Comparison of ENCODE assay signal across 8 mouse cellular contexts in genomic region chr8:44998681-44999277, GRCm38 (mm10).
DNase-seq lines count a peak whose midpoint lies in the region; ATAC-seq lines count a peak whose summit lies in the region.

No protein-coding gene starts in this region.

- peak overlapping the region; percentile 70 for H3K4me2 ChIP-seq in heart, embryonic 14.5 days (ENCODE audit: low read length)
- H3K4me2 ChIP-seq in kidney, embryonic 16.5 days (replicated peaks; ENCODE audit: low read depth, low read length): peak overlapping the region; percentile 30; the same call in 1 of the 2 replicates
- peak overlapping the region; percentile 34 for H3K4me2 ChIP-seq in limb, embryonic 12.5 days
- H3K4me2 ChIP-seq in neural tube, embryonic 14.5 days (ENCODE audit: low read depth, low read length): peak overlapping the region; percentile 30

- no peaks in the 10 kb centered on the region for H3K27me3 ChIP-seq in heart, embryonic 14.5 days (ENCODE audit: control insufficient read depth, insufficient read depth, low read length)
- H3K27me3 ChIP-seq in kidney, embryonic 16.5 days (ENCODE audit: insufficient read depth, low read length): no peaks in the 10 kb centered on the region
- H3K27me3 ChIP-seq in limb, embryonic 12.5 days: 0 out of 2 replicates have a peak, but pooled peaks cover 4% of the 10 kb centered on the region
- H3K27me3 ChIP-seq in neural tube, embryonic 14.5 days (ENCODE audit: control insufficient read depth, insufficient read depth, low read length): no peaks in the 10 kb centered on the region

- H3K9me3 ChIP-seq in heart, embryonic 14.5 days (ENCODE audit: control insufficient read depth, low read length): no peaks in the 10 kb centered on the region
- H3K9me3 ChIP-seq in kidney, embryonic 16.5 days (ENCODE audit: low read length): no peaks in the 10 kb centered on the region
- no peaks in the 10 kb centered on the region for H3K9me3 ChIP-seq in limb, embryonic 12.5 days
- H3K9me3 ChIP-seq in neural tube, embryonic 14.5 days (ENCODE audit: control insufficient read depth, low read length): no peaks in the 10 kb centered on the region

- H3K36me3 ChIP-seq in heart, embryonic 14.5 days (ENCODE audit: control insufficient read depth, insufficient read depth, low read length): no peaks in the 10 kb centered on the region
- H3K36me3 ChIP-seq in kidney, embryonic 16.5 days (ENCODE audit: insufficient read depth, low read length): no peaks in the 10 kb centered on the region
- H3K36me3 ChIP-seq in limb, embryonic 12.5 days: no peaks in the 10 kb centered on the region
- no peaks in the 10 kb centered on the region for H3K36me3 ChIP-seq in neural tube, embryonic 14.5 days (ENCODE audit: control insufficient read depth, insufficient read depth, low read length)

- peaks cover 24 to 72% of the 10 kb centered on the region in 2 experiments for H3K4me1 ChIP-seq in heart, embryonic 14.5 days (ENCODE audit: control insufficient read depth in 2 of 2, insufficient read depth in 2 of 2, low read length in 2 of 2)
- peaks cover 79% of the 10 kb centered on the region for H3K4me1 ChIP-seq in kidney, embryonic 16.5 days (ENCODE audit: insufficient read depth, low read length)
- peaks cover 62% of the 10 kb centered on the region for H3K4me1 ChIP-seq in limb, embryonic 12.5 days (replicated peaks)
- peaks cover 14% of the 10 kb centered on the region for H3K4me1 ChIP-seq in neural tube, embryonic 14.5 days (ENCODE audit: control insufficient read depth, insufficient read depth, low read length)

- peak overlapping the region; percentile 76 for H3K9ac ChIP-seq in heart, embryonic 14.5 days (ENCODE audit: low read length)
- no peak overlapping the region; the same call in 1 of the 2 replicates for H3K9ac ChIP-seq in kidney, embryonic 16.5 days (replicated peaks; ENCODE audit: low read length)
- no peak overlapping the region for H3K9ac ChIP-seq in limb, embryonic 12.5 days (replicated peaks)
- 0 out of 2 replicates have a peak overlapping the region, but pooled peaks have one; percentile 22 for H3K9ac ChIP-seq in neural tube, embryonic 14.5 days (replicated peaks; ENCODE audit: low read depth, low read length)

- H3K4me3 ChIP-seq in heart, embryonic 14.5 days (ENCODE audit: control insufficient read depth in 1 of 2, insufficient read depth in 1 of 2, low read depth in 1 of 2, low read length in 2 of 2): peak overlapping the region; percentile 23 to 35
- no peak overlapping the region for H3K4me3 ChIP-seq in kidney, embryonic 16.5 days (ENCODE audit: low read length)
- no peak overlapping the region for H3K4me3 ChIP-seq in limb, embryonic 12.5 days (replicated peaks)
- no peak overlapping the region for H3K4me3 ChIP-seq in neural tube, embryonic 14.5 days (ENCODE audit: low read depth, low read length)

- peak; percentile 63 for DNase-seq in cerebellum, adult 11 months
- peak; percentile 77 for DNase-seq in fat pad, adult 2 months (ENCODE audit: extremely low read depth, low read depth, low spot score)
- no peak for DNase-seq in thymus, postnatal 10 days (ENCODE audit: low spot score in 2 of 2)
- no peak for DNase-seq in thymus, postnatal 25 days

- WGBS in heart, embryonic 14.5 days: 11% methylated on average over 11 of the region's 11 CpGs
- WGBS in kidney, embryonic 16.5 days: 14% methylated on average over 11 of the region's 11 CpGs
- 47% methylated on average over 11 of the region's 11 CpGs for WGBS in limb, embryonic 12.5 days
- 10% methylated on average over 11 of the region's 11 CpGs for WGBS in neural tube, embryonic 14.5 days

- ATAC-seq in heart, embryonic 14.5 days (ENCODE audit: insufficient number of reproducible peaks, insufficient read depth, low FRiP score, low read depth): peak; percentile 84
- ATAC-seq in kidney, embryonic 16.5 days (ENCODE audit: low FRiP score, low TSS enrichment): peak; percentile 88
- peak; percentile 39; the same call in 1 of the 2 replicates for ATAC-seq in limb, embryonic 12.5 days (ENCODE audit: insufficient number of reproducible peaks, insufficient read depth, low FRiP score, low TSS enrichment, low read depth)
- ATAC-seq in neural tube, embryonic 14.5 days (ENCODE audit: low read depth): peak; percentile 90

- peak overlapping the region; percentile 90 to 96 for H3K27ac ChIP-seq in heart, embryonic 14.5 days (replicated peaks in 1 of 2; ENCODE audit: control insufficient read depth in 1 of 2, insufficient read depth in 1 of 2, low read depth in 2 of 2, low read length in 2 of 2)
- peak overlapping the region; percentile 76 for H3K27ac ChIP-seq in kidney, embryonic 16.5 days (ENCODE audit: low read length)
- peak overlapping the region; percentile 64; the same call in 1 of the 2 replicates for H3K27ac ChIP-seq in limb, embryonic 12.5 days
- peak overlapping the region; percentile 31; the same call in 1 of the 2 replicates for H3K27ac ChIP-seq in neural tube, embryonic 14.5 days (ENCODE audit: low read depth, low read length)

Comparison
In these comparisons a context has a peak if more than half of its experiments do, and no peak if none do; other contexts are left out.
1. DNase-seq: peak in cerebellum, adult 11 months (single experiment) and fat pad, adult 2 months (single experiment); none in thymus, postnatal 10 days (0 of 2) and thymus, postnatal 25 days (single experiment).
2. ATAC-seq: peak in every context shown above with its lines; median percentile 90 in neural tube, embryonic 14.5 days; 88 in kidney, embryonic 16.5 days; 84 in heart, embryonic 14.5 days; 39 in limb, embryonic 12.5 days.
3. H3K27ac ChIP-seq: peak in every context shown above with its lines; median percentile 93 in heart, embryonic 14.5 days; 76 in kidney, embryonic 16.5 days; 64 in limb, embryonic 12.5 days; 31 in neural tube, embryonic 14.5 days.
4. H3K4me3 ChIP-seq: peak in heart, embryonic 14.5 days (2 of 2); none in kidney, embryonic 16.5 days (single experiment), limb, embryonic 12.5 days (single experiment) and neural tube, embryonic 14.5 days (single experiment).
5. H3K9ac ChIP-seq: peak in heart, embryonic 14.5 days (single experiment) and neural tube, embryonic 14.5 days (single experiment); none in kidney, embryonic 16.5 days (single experiment) and limb, embryonic 12.5 days (single experiment).
6. Peak in every context shown above with its lines, with median percentiles within 50 percentile points of each other: H3K4me2 ChIP-seq.